ENCODE assay signal across 8 mouse cellular contexts in the genomic region with DNA sequence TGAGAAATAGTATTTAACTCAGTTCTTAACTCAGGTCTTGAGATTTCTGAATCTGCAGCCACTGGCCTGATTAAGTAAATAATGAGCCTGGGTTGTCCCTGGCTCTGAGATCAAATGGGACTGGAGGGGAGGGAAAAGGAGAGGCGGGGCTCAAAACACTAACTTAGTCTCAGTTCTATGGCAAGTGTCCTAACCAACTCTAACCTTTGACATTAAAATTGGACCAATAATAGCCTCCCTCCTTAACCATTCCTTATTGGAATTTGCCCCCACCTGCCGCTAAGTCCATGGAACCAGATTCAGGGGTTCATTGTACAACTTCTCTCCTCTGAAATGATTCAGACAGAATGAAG. TPM values are rescaled to one million over a fixed set of nuclear protein-coding genes. Genes with fewer than 3 reads are reported as not detected.
DNase-seq lines count a peak whose midpoint lies in the region; ATAC-seq lines count a peak whose summit lies in the region.

A gene (minus strand): TSS at position 88 of the 353 bp plus-strand sequence.

- intact Hi-C loops in heart, postnatal 10 days (cut with DNase I), result no loop called here

- peak within 1 kb of the TSS; percentile 20; the same call in 1 of the 2 replicates for H3K4me2 ChIP-seq in hindbrain, embryonic 11.5 days (replicated peaks; ENCODE audit: low read depth, low read length)
- peak within 1 kb of the TSS; percentile 37; the same call in 1 of the 2 replicates for H3K4me2 ChIP-seq in liver, embryonic 16.5 days (ENCODE audit: low read depth, low read length)

- H3K9ac ChIP-seq in hindbrain, embryonic 11.5 days (ENCODE audit: low read depth, low read length), result peak within 1 kb of the TSS; percentile 49
- H3K9ac ChIP-seq in liver, embryonic 16.5 days (ENCODE audit: low read depth, low read length), result no peak within 1 kb of the TSS

- peak within 1 kb of the TSS; percentile 27; the same call in 1 of the 2 replicates for H3K4me3 ChIP-seq in heart, embryonic 10.5 days
- H3K4me3 ChIP-seq in hindbrain, embryonic 11.5 days (ENCODE audit: low read depth, low read length), result peak within 1 kb of the TSS; percentile 13; the same call in 1 of the 2 replicates
- peak within 1 kb of the TSS; percentile 11; the same call in 1 of the 2 replicates for H3K4me3 ChIP-seq in liver, embryonic 16.5 days (ENCODE audit: low read depth, low read length)

- H3K27ac ChIP-seq in heart, embryonic 10.5 days, result 0 out of 2 replicates have a peak within 1 kb of the TSS, but pooled peaks have one; percentile 42
- H3K27ac ChIP-seq in hindbrain, embryonic 11.5 days (ENCODE audit: low read depth, low read length), result peak within 1 kb of the TSS; percentile 45; the same call in 1 of the 2 replicates
- H3K27ac ChIP-seq in liver, embryonic 16.5 days (ENCODE audit: low read length), result no peak within 1 kb of the TSS

- 32% methylated on average over 2 of the region's 2 CpGs for WGBS in heart, embryonic 10.5 days
- 29% methylated on average over 2 of the region's 2 CpGs for WGBS in hindbrain, embryonic 11.5 days
- WGBS in liver, embryonic 16.5 days (ENCODE audit: insufficient replicate concordance), result 46% methylated on average over 2 of the region's 2 CpGs

- no peaks in the 10 kb centered on the region for H3K36me3 ChIP-seq in heart, embryonic 10.5 days
- no peaks in the 10 kb centered on the region for H3K36me3 ChIP-seq in hindbrain, embryonic 11.5 days (ENCODE audit: control insufficient read depth, insufficient read depth, low read length)
- no peaks in the 10 kb centered on the region for H3K36me3 ChIP-seq in liver, embryonic 16.5 days (ENCODE audit: control insufficient read depth, insufficient read depth)

- no peaks in the 10 kb centered on the region for H3K9me3 ChIP-seq in heart, embryonic 10.5 days
- H3K9me3 ChIP-seq in hindbrain, embryonic 11.5 days (ENCODE audit: control insufficient read depth, low read length), result no peaks in the 10 kb centered on the region
- no peaks in the 10 kb centered on the region for H3K9me3 ChIP-seq in liver, embryonic 16.5 days (replicated peaks; ENCODE audit: control insufficient read depth, low read length)

- H3K27me3 ChIP-seq in heart, embryonic 10.5 days (ENCODE audit: insufficient read depth, poor library complexity, severe bottlenecking), result no peaks in the 10 kb centered on the region
- H3K27me3 ChIP-seq in hindbrain, embryonic 11.5 days (ENCODE audit: control insufficient read depth, insufficient read depth, low read length), result no peaks in the 10 kb centered on the region
- no peaks in the 10 kb centered on the region for H3K27me3 ChIP-seq in liver, embryonic 16.5 days (ENCODE audit: control insufficient read depth, insufficient read depth, low read depth, low read length)

- DNase-seq in heart, embryonic 10.5 days (ENCODE audit: low spot score), result no peak
- DNase-seq in heart, postnatal 10 days, result no peak
- peak; percentile 48 for DNase-seq in R1 (ENCODE audit: low read depth, low spot score)
- DNase-seq in hindbrain, embryonic 11.5 days (ENCODE audit: low spot score), result no peak
- no peak for DNase-seq in urinary bladder, postnatal 36 days (ENCODE audit: low spot score in 2 of 2)
- DNase-seq in cerebellum, postnatal 10 days, result no peak
- no peak for DNase-seq in cerebellum, postnatal 36 days

- peaks cover 13% of the 10 kb centered on the region; the same call in 1 of the 2 replicates for H3K4me1 ChIP-seq in heart, embryonic 10.5 days
- no peaks in the 10 kb centered on the region for H3K4me1 ChIP-seq in hindbrain, embryonic 11.5 days (replicated peaks; ENCODE audit: control insufficient read depth, insufficient read depth, low read length)
- H3K4me1 ChIP-seq in liver, embryonic 16.5 days (ENCODE audit: control insufficient read depth, low read depth, low read length), result no peaks in the 10 kb centered on the region

- ATAC-seq in hindbrain, embryonic 11.5 days (ENCODE audit: low FRiP score), result no peak
- ATAC-seq in liver, embryonic 16.5 days (ENCODE audit: low read depth), result no peak

RNA-seq across cellular contexts. Expression of the gene that starts here (rescaled TPM):
- 0.21 TPM in 1 of 2 replicates, not detected in the other for polyA plus RNA-seq in heart, embryonic 10.5 days (2016; fragmentation: Nextera tagmentation; extraction: Ambion mirVana)
- total RNA-seq in heart, postnatal 10 days (2021), result under 1 TPM; 0.19 to 0.20 TPM
- 0.14 and 0.20 TPM in 2 replicates for polyA plus RNA-seq in hindbrain, embryonic 11.5 days (2014; fragmentation: Nextera tagmentation; extraction: Ambion mirVana)
- polyA plus RNA-seq in liver, embryonic 16.5 days (2015; fragmentation: Nextera tagmentation; extraction: Ambion mirVana), result 0.50 and 0.87 TPM in 2 replicates
